Mouse (Mus musculus) monocyte, adult 2 months (primary cell): ENCODE measurements around the gene Ndrg4.
"Not testable (repeated sequence)": the region's sequence is repeated elsewhere in the genome, so short reads cannot be mapped to it uniquely, and the experiment has no call there.

ENCODE experiments used
- DNase-seq, 2 experiments: peaks; one replicate each; pipeline ENCODE4 v3.0.0; 2022; ENCODE audit warnings: low spot score in 2 of 2, low read depth in 1 of 2

Gene Ndrg4

GRCm38 (mm10) chr8:95676631-95677030 lies at the start of gene Ndrg4:
Gene Ndrg4, plus strand, starts transcription at chr8:95676980.
- DNase-seq: no peak

DNA sequence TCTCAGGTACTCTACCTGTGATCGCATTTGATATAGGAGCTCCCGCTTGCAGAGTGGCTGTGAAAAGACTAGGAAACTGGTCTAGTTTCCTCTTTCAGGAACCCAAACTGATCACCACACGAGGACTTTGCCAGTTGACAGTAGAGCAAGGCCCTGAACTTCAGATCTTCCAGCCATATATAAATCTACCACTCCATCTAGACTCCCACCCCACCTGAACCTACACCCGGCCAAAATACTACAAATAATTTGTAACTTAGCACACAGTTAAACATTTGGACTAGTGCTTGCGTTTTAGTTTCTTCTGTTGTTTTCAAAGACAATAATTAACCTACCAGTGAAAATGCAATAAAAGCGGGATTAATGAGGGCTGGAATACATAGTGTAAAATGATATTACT lies 43.9 kb upstream of the Ndrg4 start:
- DNase-seq: no peak

DNA sequence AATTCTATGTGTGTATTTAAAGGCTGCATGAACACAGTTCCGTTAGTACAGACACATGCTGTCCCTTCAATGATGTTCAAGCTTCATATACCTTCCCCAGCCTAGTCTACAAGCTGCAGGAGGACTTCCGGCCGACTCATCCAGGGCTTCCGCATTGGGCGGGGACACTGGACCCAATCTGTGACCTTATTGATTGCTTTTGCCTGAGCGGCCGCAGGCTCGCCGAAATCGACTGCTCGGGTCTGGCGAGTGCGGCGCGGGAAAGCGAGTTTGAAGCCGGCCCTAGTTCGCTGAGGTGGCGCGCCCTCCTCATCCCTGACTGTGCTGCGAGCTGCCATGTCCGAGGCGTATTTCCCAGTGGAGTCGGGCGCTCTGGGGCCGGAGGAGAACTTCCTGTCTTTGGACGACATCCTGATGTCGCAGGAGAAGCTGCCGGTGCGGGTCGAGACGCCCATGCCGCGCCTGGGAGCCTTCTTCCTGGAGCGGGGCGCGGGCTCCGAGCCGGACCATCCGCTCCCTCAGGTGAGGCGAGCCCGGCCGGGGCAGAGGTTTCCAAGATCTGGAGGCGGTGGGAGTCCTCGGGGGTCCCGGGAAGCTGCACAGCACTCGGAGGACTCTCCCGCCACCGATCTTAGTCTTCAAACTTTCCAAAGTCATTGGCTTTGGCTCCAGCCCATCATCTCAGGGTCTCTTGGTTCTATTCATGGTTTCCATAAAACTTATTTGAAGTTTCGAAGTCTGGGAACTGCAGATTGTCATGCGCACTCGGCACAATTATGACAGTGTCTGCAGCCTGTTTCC lies 43.3 kb upstream of the Ndrg4 start, which contains the start of gene Gins3:
Gene Gins3 (plus strand): TSS at position 192 of the 801 bp plus-strand sequence.
- peak; percentile 83 to 84 for DNase-seq

GRCm38 (mm10) chr8:95634063-95634340 lies 42.8 kb upstream of the Ndrg4 start:
- no peak for DNase-seq

- DNase-seq: no peak
Measured at GRCm38 (mm10) chr8:95644942-95645341, 31.8 kb upstream of the Ndrg4 start.

- no peak for DNase-seq
Measured at GRCm38 (mm10) chr8:95648251-95648650, 28.5 kb upstream of the Ndrg4 start.

GRCm38 (mm10) chr8:95653351-95653750 lies 23.4 kb upstream of the Ndrg4 start:
- no peak for DNase-seq

DNA sequence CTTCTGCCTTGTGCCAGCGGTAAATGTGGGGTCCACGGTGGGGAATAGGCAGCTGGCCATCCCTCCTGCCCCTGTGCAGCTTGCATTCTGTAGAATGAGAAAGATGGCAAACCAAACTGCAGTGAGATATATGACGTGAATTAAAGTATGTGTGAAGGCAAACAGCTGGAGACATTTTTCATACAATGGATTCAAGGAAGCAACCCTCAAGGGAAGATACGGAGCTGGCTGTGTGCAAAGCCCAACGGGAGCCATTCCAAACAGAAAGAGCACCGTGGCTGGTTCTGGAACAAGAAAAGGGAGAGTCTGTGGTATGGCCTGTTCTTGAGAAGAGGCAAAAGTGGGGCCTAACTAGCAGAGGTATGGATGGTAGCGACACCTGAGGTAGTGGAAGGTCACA lies 20.9 kb upstream of the Ndrg4 start:
- DNase-seq: no peak

- no peak for DNase-seq
Measured at GRCm38 (mm10) chr8:95656316-95657002, 20.3 kb upstream of the Ndrg4 start.

DNA sequence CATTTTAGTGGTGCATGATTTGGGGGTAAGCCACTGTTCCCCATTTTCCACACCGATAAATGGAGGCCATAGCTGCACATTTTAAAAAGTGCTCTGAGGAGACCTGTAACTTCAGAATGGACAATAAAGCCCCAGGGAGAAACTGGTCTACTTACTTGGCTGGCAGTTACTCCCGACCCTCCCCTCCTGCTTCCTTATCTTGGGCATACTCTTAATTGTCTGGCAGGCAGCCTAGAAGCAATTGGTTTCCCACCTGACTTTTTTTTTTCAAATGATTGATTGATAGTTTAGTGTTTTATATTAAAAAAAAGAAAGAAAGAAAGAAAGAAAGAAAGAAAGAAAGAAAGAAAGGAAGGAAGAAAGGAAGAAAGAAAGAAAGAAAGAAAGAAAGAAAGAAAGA lies 19.3 kb upstream of the Ndrg4 start:
- no peak for DNase-seq

GRCm38 (mm10) chr8:95660334-95660882 lies 16.4 kb upstream of the Ndrg4 start:
- DNase-seq: no peak

DNA sequence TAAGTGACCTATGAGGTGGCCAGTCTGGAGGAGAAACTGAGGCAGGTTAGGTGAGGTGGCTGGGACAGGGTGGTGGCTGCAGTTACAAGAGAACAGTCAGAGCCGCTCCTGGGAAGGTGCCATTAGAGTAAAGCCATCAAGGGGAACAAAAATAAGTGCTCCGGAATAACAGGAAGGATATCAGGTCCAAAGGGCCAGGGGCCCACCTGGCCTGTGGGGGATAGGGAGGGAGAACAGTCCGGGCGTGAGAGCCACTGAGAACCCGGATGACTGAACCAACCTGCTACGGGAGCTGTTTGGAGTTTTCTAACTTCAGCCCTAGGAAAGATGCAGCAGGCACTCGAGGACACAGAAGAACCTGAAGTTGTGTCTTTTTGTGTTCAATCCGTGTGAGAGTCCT lies 15.7 kb upstream of the Ndrg4 start:
- no peak for DNase-seq

DNA sequence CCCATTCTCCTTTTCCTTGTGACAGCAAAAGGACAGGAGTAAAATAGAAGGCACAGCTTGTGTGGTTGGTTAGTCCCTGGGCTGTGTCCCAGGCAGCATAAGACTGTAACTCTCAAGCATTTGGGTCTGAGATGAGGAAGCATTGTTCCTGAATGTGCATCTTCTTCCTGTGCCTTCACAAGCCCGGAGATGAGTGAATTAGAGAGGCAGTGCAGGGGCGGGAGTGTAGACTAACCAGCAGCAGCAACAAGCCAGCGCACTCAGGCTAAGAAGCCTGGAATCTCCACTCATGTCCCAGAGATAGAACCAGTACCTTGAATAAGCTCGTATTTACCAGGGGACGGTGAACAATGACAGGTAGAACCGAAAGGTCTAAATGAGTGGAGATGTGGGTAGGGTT lies 15.2 kb upstream of the Ndrg4 start:
- no peak for DNase-seq

GRCm38 (mm10) chr8:95662885-95663598 lies 13.7 kb upstream of the Ndrg4 start:
- no peak for DNase-seq

- DNase-seq: no peak
Measured at GRCm38 (mm10) chr8:95663599-95663949, 13.2 kb upstream of the Ndrg4 start.

- DNase-seq: not testable (repeated sequence)
Measured at GRCm38 (mm10) chr8:95665813-95666452, 10.8 kb upstream of the Ndrg4 start.

GRCm38 (mm10) chr8:95668163-95668958 lies 8.4 kb upstream of the Ndrg4 start:
- no peak for DNase-seq

- DNase-seq: no peak
Measured at GRCm38 (mm10) chr8:95669967-95670366, 6.8 kb upstream of the Ndrg4 start.

GRCm38 (mm10) chr8:95671861-95672260 lies 4.9 kb upstream of the Ndrg4 start:
- no peak for DNase-seq

DNA sequence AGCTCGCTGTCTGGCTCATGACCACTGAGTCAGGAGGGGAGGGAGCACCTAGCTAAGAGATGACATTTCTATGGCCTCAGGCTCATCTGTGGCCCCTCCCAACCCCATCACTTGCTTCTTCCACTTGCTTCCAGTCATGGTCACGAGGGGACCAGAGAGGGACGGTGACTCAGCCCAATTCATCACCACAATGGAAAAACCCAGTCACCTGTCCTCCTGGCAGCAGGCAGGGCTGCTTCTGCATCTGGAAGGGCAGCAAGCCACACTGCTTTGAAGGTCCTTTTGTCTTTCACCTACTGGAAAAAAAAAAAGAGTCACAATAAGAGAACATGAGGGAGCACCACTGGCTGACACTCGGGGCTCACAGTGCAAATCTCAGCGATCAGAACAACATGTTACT lies 4.0 kb upstream of the Ndrg4 start:
- no peak for DNase-seq

- no peak for DNase-seq
Measured at GRCm38 (mm10) chr8:95677591-95678023, 827 bp downstream of the Ndrg4 start.
